Mouse (Mus musculus) heart, embryonic 10.5 days (tissue): ENCODE measurements around the gene Krtcap2. TPM values are rescaled to one million over a fixed set of nuclear protein-coding genes. Genes with fewer than 3 reads are reported as not detected.
"Not testable (repeated sequence)": the region's sequence is repeated elsewhere in the genome, so short reads cannot be mapped to it uniquely, and the experiment has no call there.

ENCODE experiments used
- DNase-seq: peaks from one replicate; pipeline ENCODE4 v3.0.0-alpha.2; 2017; ENCODE audit warnings: low spot score
- H3K27ac ChIP-seq: fragments of 300-500 bp; sonication (generic); 2 replicates; pipeline ENCODE4 v1.5.1; 2016; ENCODE audit warnings: mild to moderate bottlenecking
- H3K27me3 ChIP-seq: fragments of 300-500 bp; sonication (generic); 2 replicates; pipeline ENCODE4 v1.6.1; 2016; ENCODE audit warnings: mild to moderate bottlenecking; ENCODE audit not compliant: poor library complexity, insufficient read depth, severe bottlenecking
- H3K36me3 ChIP-seq: fragments of 300-500 bp; sonication (generic); 2 replicates; pipeline ENCODE4 v1.6.1; 2016; ENCODE audit warnings: mild to moderate bottlenecking, moderate library complexity
- H3K4me1 ChIP-seq: fragments of 300-500 bp; sonication (generic); 2 replicates; pipeline ENCODE4 v1.6.1; 2016; ENCODE audit warnings: mild to moderate bottlenecking
- H3K4me3 ChIP-seq: fragments of 300-500 bp; sonication (generic); 2 replicates; pipeline ENCODE4 v1.5.1; 2016; ENCODE audit warnings: mild to moderate bottlenecking, moderate library complexity
- H3K9me3 ChIP-seq: fragments of 300-500 bp; sonication (generic); 2 replicates; pipeline ENCODE4 v1.6.1; 2016; ENCODE audit warnings: mild to moderate bottlenecking, moderate library complexity
- WGBS: fragments of 180-500 bp; shearing (Covaris S2); methylation state at CpG from one replicate; pipeline ENCODE4 v1.1.7; 2016; 5-methylcytosine and 5-hydroxymethylcytosine counted together
- polyA plus RNA-seq: library from polyadenylated mRNA; unstranded; fragments of >200 nt; fragmentation: Nextera tagmentation; extraction: Ambion mirVana; gene quantifications from 2 replicates; pipeline ENCODE4 v1.2.1, GENCODE M21; 2016

The Krtcap2 gene
- polyA plus RNA-seq, 1 experiment from 2014 or later: 260 TPM

GRCm38 (mm10) chr3:89213803-89214530 is 31.8 kb upstream of the Krtcap2 start:
- H3K36me3 ChIP-seq: peaks cover 26% of the 10 kb centered on the region
- H3K27me3 ChIP-seq: no peaks in the 10 kb centered on the region
- WGBS: under 1% methylated on average over 69 of the region's 69 CpGs
- peaks cover 39% of the 10 kb centered on the region for H3K4me1 ChIP-seq
- DNase-seq: peak; percentile 97
- no peaks in the 10 kb centered on the region for H3K9me3 ChIP-seq
- H3K27ac ChIP-seq: peak overlapping the region; percentile 97
- peak overlapping the region; percentile 96 for H3K4me3 ChIP-seq

- peak within 1 kb of the TSS; percentile 96 for H3K4me3 ChIP-seq
- H3K27me3 ChIP-seq: no peaks in the 10 kb centered on the region
- no peaks in the 10 kb centered on the region for H3K9me3 ChIP-seq
- H3K4me1 ChIP-seq: peaks cover 48% of the 10 kb centered on the region
- peaks cover 17% of the 10 kb centered on the region for H3K36me3 ChIP-seq
- no peak for DNase-seq
- H3K27ac ChIP-seq: peak within 1 kb of the TSS; percentile 97
- 2% methylated on average over 19 of the region's 19 CpGs for WGBS
Measured at GRCm38 (mm10) chr3:89214681-89215411, 30.9 kb upstream of the Krtcap2 start, which contains the start of gene Thbs3. Thbs3 (plus strand) TSS chr3:89215180.

GRCm38 (mm10) chr3:89215853-89216252 is 29.9 kb upstream of the Krtcap2 start:
- Histone ChIP-seq H3K4me3 (peak overlapping the region; percentile 96), H3K27ac (peak overlapping the region; percentile 97), H3K27me3 (no peaks in the 10 kb centered on the region), H3K36me3 (peaks cover 7% of the 10 kb centered on the region), H3K9me3 (no peaks in the 10 kb centered on the region), H3K4me1 (peaks cover 51% of the 10 kb centered on the region)
- DNase-seq: peak; percentile 93
- WGBS: under 1% methylated on average over 6 of the region's 6 CpGs

- H3K4me1 ChIP-seq: peaks cover 51% of the 10 kb centered on the region
- 72% methylated on average over 7 of the region's 7 CpGs for WGBS
- H3K36me3 ChIP-seq, H3K27ac ChIP-seq, H3K9me3 ChIP-seq, DNase-seq, H3K4me3 ChIP-seq, H3K27me3 ChIP-seq: not testable (repeated sequence)
Measured at GRCm38 (mm10) chr3:89216407-89216806, 29.4 kb upstream of the Krtcap2 start.

- Histone ChIP-seq H3K9me3 (no peaks in the 10 kb centered on the region), H3K4me1 (peaks cover 41% of the 10 kb centered on the region), H3K4me3 (no peak overlapping the region), H3K27me3 (no peaks in the 10 kb centered on the region), H3K27ac (no peak overlapping the region), H3K36me3 (peaks cover 3% of the 10 kb centered on the region; the same call in 1 of the 2 replicates)
- WGBS: 79% methylated on average over 1 of the region's 1 CpGs
- DNase-seq: no peak
Measured at GRCm38 (mm10) chr3:89218271-89218670, 27.5 kb upstream of the Krtcap2 start.

- 27% methylated on average over 8 of the region's 8 CpGs for WGBS
- Histone ChIP-seq H3K9me3 (no peaks in the 10 kb centered on the region), H3K27me3 (0 out of 2 replicates have a peak, but pooled peaks cover 7% of the 10 kb centered on the region), H3K4me3 (no peak overlapping the region), H3K27ac (peak overlapping the region; percentile 74), H3K4me1 (peaks cover 43% of the 10 kb centered on the region), H3K36me3 (peaks cover 6% of the 10 kb centered on the region; the same call in 1 of the 2 replicates)
- no peak for DNase-seq
Measured at GRCm38 (mm10) chr3:89219546-89219945, 26.2 kb upstream of the Krtcap2 start.

GRCm38 (mm10) chr3:89221167-89221566 is 24.6 kb upstream of the Krtcap2 start:
- no peak overlapping the region for H3K4me3 ChIP-seq
- no peak for DNase-seq
- H3K36me3 ChIP-seq: peaks cover 6% of the 10 kb centered on the region; the same call in 1 of the 2 replicates
- peaks cover 23% of the 10 kb centered on the region for H3K27me3 ChIP-seq
- no peak overlapping the region; the same call in 1 of the 2 replicates for H3K27ac ChIP-seq
- WGBS: 80% methylated on average over 5 of the region's 5 CpGs
- H3K9me3 ChIP-seq: no peaks in the 10 kb centered on the region
- H3K4me1 ChIP-seq: peaks cover 41% of the 10 kb centered on the region

- 68% methylated on average over 11 of the region's 11 CpGs for WGBS
- Histone ChIP-seq H3K27ac (no peak overlapping the region), H3K4me1 (peaks cover 57% of the 10 kb centered on the region), H3K4me3 (no peak overlapping the region), H3K27me3 (peaks cover 43% of the 10 kb centered on the region), H3K9me3 (no peaks in the 10 kb centered on the region), H3K36me3 (peaks cover 6% of the 10 kb centered on the region; the same call in 1 of the 2 replicates)
- no peak for DNase-seq
Measured at GRCm38 (mm10) chr3:89224796-89225195, 21.0 kb upstream of the Krtcap2 start.

- peaks cover 6% of the 10 kb centered on the region; the same call in 1 of the 2 replicates for H3K36me3 ChIP-seq
- peak overlapping the region; percentile 7; the same call in 1 of the 2 replicates for H3K27ac ChIP-seq
- H3K4me1 ChIP-seq: peaks cover 53% of the 10 kb centered on the region
- no peaks in the 10 kb centered on the region for H3K9me3 ChIP-seq
- 65% methylated on average over 12 of the region's 12 CpGs for WGBS
- peak overlapping the region; percentile 64; the same call in 1 of the 2 replicates for H3K4me3 ChIP-seq
- DNase-seq: no peak
- H3K27me3 ChIP-seq: peaks cover 49% of the 10 kb centered on the region
Measured at GRCm38 (mm10) chr3:89225321-89225815, 20.4 kb upstream of the Krtcap2 start.

GRCm38 (mm10) chr3:89225918-89226317 is 19.8 kb upstream of the Krtcap2 start:
- peaks cover 6% of the 10 kb centered on the region; the same call in 1 of the 2 replicates for H3K36me3 ChIP-seq
- H3K4me3 ChIP-seq: peak overlapping the region; percentile 64
- H3K27ac ChIP-seq: peak overlapping the region; percentile 62

GRCm38 (mm10) chr3:89226361-89226760 is 19.4 kb upstream of the Krtcap2 start:
- Histone ChIP-seq H3K27me3 (peaks cover 59% of the 10 kb centered on the region), H3K4me1 (peaks cover 53% of the 10 kb centered on the region), H3K4me3 (peak overlapping the region; percentile 64), H3K27ac (peak overlapping the region; percentile 85; the same call in 1 of the 2 replicates), H3K36me3 (peaks cover 5% of the 10 kb centered on the region; the same call in 1 of the 2 replicates), H3K9me3 (no peaks in the 10 kb centered on the region)
- no peak for DNase-seq
- 35% methylated on average over 11 of the region's 11 CpGs for WGBS

More at GRCm38 (mm10) chr3:89225918-89226317, 19.8 kb upstream of the Krtcap2 start:
- Histone ChIP-seq H3K27me3 (peaks cover 54% of the 10 kb centered on the region), H3K4me1 (peaks cover 53% of the 10 kb centered on the region), H3K9me3 (no peaks in the 10 kb centered on the region)
- no peak for DNase-seq
- 54% methylated on average over 4 of the region's 4 CpGs for WGBS

- H3K9me3 ChIP-seq: no peaks in the 10 kb centered on the region
- peaks cover 53% of the 10 kb centered on the region for H3K4me1 ChIP-seq
- peak within 1 kb of the TSS; percentile 64 for H3K4me3 ChIP-seq
- peaks cover 3% of the 10 kb centered on the region; the same call in 1 of the 2 replicates for H3K36me3 ChIP-seq
- H3K27ac ChIP-seq: peak within 1 kb of the TSS; percentile 85
- WGBS: 5% methylated on average over 21 of the region's 21 CpGs
- no peak for DNase-seq
- peaks cover 64% of the 10 kb centered on the region for H3K27me3 ChIP-seq
Measured at GRCm38 (mm10) chr3:89226900-89227299, 18.9 kb upstream of the Krtcap2 start, which contains the start of gene Mtx1. Mtx1 (minus strand) TSS chr3:89227088.
